Mouse (Mus musculus): Measurements from ENCODE around the gene Igf2bp1.

The Igf2bp1 gene

DNA sequence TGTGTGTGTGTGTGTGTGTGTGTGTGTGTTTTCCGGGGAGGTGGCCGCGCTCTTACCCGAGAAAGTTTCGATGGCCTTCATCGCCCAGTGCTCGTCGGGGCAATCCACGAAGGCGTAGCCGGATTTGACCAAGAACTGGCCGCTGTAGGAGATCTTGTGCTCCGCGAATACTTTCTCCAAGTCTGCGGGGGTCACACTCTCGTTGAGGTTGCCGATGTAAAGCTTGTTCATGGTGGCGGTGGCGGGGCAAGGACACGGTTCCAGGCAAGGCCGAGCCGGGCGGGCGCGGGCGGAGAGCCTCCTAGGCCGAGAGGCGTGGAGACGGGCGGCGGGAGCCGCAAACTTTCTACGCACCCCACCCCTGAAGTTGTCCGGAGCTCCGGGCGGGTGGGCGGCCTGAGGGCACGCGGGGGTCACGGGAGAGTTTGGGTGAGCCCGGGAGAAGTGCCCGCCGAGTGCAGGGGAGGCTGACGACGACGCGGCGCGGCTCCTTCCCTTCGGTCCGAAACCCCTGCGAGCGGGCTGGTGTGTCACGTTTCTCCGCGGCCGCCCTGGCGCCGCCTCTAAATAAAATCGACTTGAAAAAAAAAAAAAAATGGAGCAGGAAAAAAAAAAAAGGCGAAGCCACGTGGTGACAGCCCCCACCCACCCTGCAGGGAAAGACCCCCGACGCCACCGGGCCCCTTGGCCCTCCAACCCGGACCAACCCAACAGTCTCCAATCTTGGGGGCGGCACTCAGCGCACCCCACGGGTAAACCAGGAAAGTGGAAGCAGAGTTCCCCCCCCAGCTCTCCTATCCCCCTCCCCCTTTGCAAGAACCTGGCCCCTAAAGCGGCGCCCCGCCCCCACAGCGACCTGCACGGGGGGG, at the start of gene Igf2bp1:
TSS of gene Igf2bp1 (minus strand) at position 538 of the 869 bp plus-strand sequence.
- DNase-seq = peak; percentile 51 to 63

DNA sequence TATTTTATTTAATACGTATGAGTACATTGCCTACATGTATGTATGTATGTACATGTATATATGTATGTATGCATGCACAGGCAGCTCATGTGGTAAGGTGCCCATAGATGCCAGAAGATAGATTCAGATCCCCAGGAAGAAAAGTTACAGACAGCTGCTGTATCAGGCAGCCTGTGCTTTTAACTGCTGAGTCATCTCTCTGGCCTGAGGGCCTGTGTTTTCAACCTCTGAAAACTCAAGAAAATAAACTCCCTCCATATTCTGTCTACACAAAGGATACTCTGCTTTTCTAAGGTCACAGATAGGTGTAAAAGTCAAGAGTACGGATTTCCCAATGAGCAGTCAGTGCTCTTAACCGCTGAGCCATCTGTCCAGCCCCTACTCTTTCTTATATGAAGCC, 45.1 kb upstream of the Igf2bp1 start:
- DNase-seq = no peak

GRCm38 (mm10) chr11:96049939-96050338, 44.2 kb upstream of the Igf2bp1 start:
- DNase-seq = no peak

GRCm38 (mm10) chr11:96047469-96048373, 42.0 kb upstream of the Igf2bp1 start:
- no peak for DNase-seq

GRCm38 (mm10) chr11:96046793-96047192, 41.1 kb upstream of the Igf2bp1 start:
- no peak for DNase-seq

GRCm38 (mm10) chr11:96046028-96046427, 40.3 kb upstream of the Igf2bp1 start:
- no peak for DNase-seq

GRCm38 (mm10) chr11:96044803-96045567, 39.2 kb upstream of the Igf2bp1 start:
- DNase-seq = no peak

- no peak for DNase-seq
Observed at GRCm38 (mm10) chr11:96038560-96038959, 32.8 kb upstream of the Igf2bp1 start.

DNA sequence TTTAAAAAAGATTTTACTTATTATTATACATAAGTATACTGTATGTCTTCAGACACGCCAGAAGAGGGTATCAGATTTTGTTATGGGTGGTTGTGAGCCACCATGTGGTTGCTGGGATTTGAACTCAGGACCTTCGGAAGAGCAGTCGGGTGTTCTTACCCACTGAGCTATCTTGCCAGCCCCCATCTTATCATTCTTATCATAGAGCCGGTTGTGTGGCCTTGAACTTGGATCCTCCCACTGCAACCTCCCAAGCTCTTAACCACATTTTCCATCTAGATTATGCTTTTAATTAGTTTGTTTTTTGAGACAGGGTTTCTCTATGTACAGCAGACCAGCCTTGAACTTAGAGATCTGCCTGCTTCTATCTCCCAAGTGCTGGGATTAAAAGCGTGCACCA, 31.8 kb upstream of the Igf2bp1 start:
- no peak for DNase-seq

DNA sequence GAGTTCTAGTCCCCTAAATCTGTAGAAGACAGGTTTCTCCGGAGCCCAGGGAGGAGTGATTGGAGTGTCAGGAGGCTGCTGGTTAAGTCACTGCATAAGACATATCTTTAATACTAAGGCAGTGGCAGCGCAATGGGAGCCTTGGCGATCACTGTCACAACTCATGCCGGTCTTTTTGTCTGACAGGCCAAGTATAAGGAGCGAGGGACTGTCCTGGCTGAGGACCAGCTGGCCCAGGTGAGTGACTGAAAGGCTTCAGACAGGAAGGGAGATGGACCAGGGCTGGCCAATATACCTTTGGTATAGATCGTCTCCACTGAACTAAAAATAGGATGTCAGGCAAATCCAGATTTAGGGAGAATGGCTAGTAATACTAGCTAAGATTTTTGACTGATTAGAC, 29.4 kb upstream of the Igf2bp1 start:
- no peak for DNase-seq

GRCm38 (mm10) chr11:96034596-96035052, 28.9 kb upstream of the Igf2bp1 start, which contains the start of gene Snf8:
Snf8 (plus strand) TSS chr11:96034885.
- peak; percentile 97 for DNase-seq

DNA sequence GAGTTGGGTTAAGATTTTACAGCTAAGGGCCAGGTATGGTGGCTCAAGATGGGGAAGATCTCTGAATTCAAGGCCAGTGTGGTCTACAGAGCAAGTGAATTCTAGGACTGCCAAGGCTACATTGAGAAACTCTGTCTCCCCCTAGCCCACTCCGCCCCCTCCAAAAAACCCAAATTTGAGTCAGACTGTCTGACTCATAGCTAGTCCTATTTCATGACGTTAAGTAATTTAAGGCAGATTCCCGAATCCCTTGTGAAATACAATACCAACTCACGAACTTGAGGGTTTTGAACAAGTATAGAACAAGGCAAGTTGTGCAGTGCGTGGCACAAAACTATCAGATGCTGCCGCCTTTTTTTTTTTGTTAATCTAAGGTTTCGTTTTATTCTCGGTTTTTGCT, 28.4 kb upstream of the Igf2bp1 start:
- no peak for DNase-seq

GRCm38 (mm10) chr11:96033264-96033663, 27.5 kb upstream of the Igf2bp1 start:
- DNase-seq = peak in 1 of 2 experiments; percentile 37

- no peak for DNase-seq
Observed at GRCm38 (mm10) chr11:96031701-96032100, 26.0 kb upstream of the Igf2bp1 start.

DNA sequence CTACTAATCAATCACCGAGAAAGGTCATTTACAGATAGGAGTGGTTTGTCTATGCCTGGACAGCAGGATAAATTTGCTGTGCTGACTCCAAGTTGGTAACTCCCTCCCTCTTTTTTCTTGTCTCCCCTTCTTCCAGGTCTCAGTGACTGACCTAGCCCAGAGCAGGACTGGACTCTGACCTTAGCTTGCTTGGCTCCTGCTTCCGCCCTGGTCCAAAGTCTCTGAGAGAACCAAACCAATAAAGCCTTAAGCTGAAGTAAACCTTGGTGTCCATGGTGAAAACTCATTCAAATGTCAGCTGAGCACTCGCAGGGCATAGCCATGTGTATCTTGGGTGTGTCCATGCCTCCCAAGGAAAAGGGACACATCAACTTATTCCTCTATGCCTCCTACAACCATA, 24.8 kb upstream of the Igf2bp1 start:
- DNase-seq = no peak

DNA sequence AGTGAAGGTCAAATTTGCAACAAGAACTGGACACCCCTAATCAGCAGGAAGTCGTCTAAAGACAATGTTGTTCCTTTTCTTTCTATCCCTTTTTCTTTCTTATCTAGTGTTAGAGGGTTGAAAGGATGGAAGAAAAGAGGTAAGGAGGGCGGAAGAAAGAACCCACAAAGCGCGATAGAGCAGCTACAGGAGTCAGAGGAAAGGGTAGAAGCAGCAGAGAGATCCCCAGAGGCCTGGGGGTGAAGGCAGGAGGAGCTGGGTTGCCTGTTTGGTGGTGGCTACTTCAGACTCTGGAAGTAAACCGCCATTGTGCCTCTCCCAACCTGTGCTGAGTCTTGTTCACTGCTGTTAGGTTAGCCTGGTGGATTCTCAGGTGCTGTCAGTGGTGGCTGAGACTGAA, 22.4 kb upstream of the Igf2bp1 start:
- no peak for DNase-seq

DNA sequence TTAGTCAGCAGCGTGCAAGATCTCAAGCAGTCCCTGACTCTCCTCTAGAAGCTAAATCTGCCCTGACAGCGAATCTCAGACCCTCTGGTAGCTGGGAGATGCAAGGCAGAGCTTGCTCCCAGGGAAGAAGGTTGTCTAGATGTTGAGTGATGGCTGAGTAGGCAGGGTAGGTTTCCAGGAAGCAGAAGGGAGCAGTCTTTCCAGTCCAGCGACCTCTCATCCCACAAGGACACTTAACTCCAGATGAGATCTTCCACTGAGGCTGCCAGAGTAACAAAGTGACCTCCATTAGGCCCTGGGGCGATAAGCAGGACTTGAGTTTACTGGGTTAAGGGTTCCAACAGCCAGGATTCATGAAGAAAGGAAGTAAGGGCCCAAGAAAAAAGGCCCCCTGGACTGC, 14.9 kb upstream of the Igf2bp1 start:
- DNase-seq = no peak

GRCm38 (mm10) chr11:96017941-96018351, 12.2 kb upstream of the Igf2bp1 start:
- DNase-seq = no peak

GRCm38 (mm10) chr11:96015421-96015820, 9.7 kb upstream of the Igf2bp1 start:
- DNase-seq = no peak

- no peak for DNase-seq
Observed at GRCm38 (mm10) chr11:96011982-96012381, 6.2 kb upstream of the Igf2bp1 start.

GRCm38 (mm10) chr11:96008827-96009226, 3.1 kb upstream of the Igf2bp1 start:
- no peak for DNase-seq

DNA sequence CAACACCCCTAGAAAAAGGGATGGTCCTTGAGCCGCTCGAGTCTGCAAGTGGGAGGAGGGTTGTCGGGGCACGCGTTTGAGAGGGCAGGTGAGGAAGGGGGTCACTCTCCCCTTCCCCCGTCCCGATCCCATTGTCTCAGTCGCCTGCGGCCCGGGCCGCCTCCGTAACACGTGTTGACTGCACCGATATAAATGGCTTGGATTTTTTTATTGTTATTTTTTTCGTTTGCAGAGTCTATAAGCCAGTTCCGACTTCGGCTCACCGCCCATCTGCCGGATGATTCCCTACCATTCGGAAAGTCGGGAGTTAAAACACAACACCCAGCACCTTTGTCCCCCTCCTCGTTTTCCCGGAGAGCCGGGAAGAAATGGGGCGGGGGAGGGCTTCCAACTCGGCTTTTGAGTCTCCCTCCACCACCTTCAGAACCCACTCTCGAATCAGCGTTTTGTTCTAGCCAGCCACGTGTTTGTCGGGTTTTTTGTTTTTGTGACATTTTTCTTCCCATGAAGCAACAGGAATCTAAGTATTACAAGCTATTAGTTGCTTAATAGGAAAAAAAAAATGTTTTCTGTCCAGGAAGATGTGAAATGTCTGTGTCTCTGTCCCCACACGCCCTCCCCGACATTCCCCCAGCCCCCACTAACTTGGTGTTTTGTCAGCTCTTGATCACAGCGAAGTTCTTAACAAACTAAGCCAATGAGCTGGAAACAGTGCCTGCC, 1.9 kb upstream of the Igf2bp1 start:
- DNase-seq = peak; percentile 32 to 43
